Mouse (Mus musculus): ENCODE results near the gene Tsen54.

DNA sequence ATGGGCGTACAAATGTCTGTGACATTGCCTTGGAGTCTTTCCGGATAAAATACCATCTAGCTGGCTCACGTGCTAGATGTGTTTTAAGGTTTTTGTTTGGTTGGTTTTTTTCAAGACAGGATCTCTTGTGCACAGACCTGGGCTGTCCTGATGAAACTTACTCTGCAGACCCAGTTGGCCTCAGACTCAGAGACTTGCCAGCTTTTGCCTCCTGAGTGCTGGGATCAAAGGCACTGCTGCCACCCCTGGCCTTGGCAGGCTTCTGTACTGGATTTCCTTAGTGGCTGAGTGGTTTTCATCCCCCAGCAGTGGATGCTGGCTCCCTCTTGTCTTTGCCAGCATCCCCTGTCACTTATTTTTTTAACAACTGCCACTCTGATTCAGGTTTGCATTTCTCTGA is 45.6 kb upstream of the Tsen54 start:
- TF ChIP-seq GATA1 (IDR thresholded peaks at IDR 0.05; ENCODE audit: borderline replicate concordance, low read length) (no peak), FLI1 (IDR thresholded peaks at IDR 0.05; ENCODE audit: low read length) (no peak)

Measured in megakaryocyte, embryonic 14.5 days (primary cell).